Mouse (Mus musculus) hindbrain, embryonic 16.5 days (tissue): ENCODE data around the gene 1700080E11Rik. TPM values are rescaled to one million over a fixed set of nuclear protein-coding genes. Genes with fewer than 3 reads are reported as not detected.

ENCODE experiments used
- ATAC-seq: fragments of 200-750 bp; cut with Nextera tagmentation; 2 replicates; pipeline ENCODE4 v1.8.0; 2017; ENCODE audit warnings: moderate TSS enrichment, moderate library complexity
- H3K27ac ChIP-seq: fragments of 300-500 bp; sonication (generic); 2 replicates; pipeline ENCODE4 v1.5.1; 2014; ENCODE audit warnings: low read depth, mild to moderate bottlenecking, control low read depth, low read length, moderate library complexity
- H3K27me3 ChIP-seq: fragments of 300-500 bp; sonication (generic); replicated peaks from 2 replicates; pipeline ENCODE4 v1.6.1; 2014; ENCODE audit warnings: low read length; ENCODE audit not compliant: control insufficient read depth, insufficient read depth
- H3K36me3 ChIP-seq: fragments of 300-500 bp; sonication (generic); 2 replicates; pipeline ENCODE4 v1.6.1; 2014; ENCODE audit warnings: mild to moderate bottlenecking, low read length, moderate library complexity, mixed read lengths; ENCODE audit not compliant: control insufficient read depth, insufficient read depth
- H3K4me1 ChIP-seq: fragments of 300-500 bp; sonication (generic); 2 replicates; pipeline ENCODE4 v1.6.1; 2014; ENCODE audit warnings: low read depth, low read length; ENCODE audit not compliant: control insufficient read depth, insufficient read depth
- H3K4me2 ChIP-seq: fragments of 300-500 bp; sonication (generic); 2 replicates; pipeline ENCODE4 v1.6.1; 2014; ENCODE audit warnings: mild to moderate bottlenecking, low read length, control low read depth, moderate library complexity
- H3K4me3 ChIP-seq: fragments of 300-500 bp; sonication (generic); 2 replicates; pipeline ENCODE4 v1.5.1; 2014; ENCODE audit warnings: mild to moderate bottlenecking, low read length, control low read depth, moderate library complexity
- H3K9ac ChIP-seq: fragments of 300-500 bp; sonication (generic); 2 replicates; pipeline ENCODE4 v1.6.1; 2014; ENCODE audit warnings: low read depth, mild to moderate bottlenecking, control low read depth, low read length, moderate library complexity
- H3K9me3 ChIP-seq: fragments of 300-500 bp; sonication (generic); 2 replicates; pipeline ENCODE4 v1.6.1; 2014; ENCODE audit warnings: mild to moderate bottlenecking, low read length, moderate library complexity; ENCODE audit not compliant: control insufficient read depth
- WGBS: fragments of 180-500 bp; shearing (Covaris S2); extraction: QIAGEN DNeasy Blood & Tissue Kit; methylation state at CpG from one replicate; pipeline ENCODE4 v1.1.7; 2014; 5-methylcytosine and 5-hydroxymethylcytosine counted together
- polyA plus RNA-seq: library from polyadenylated mRNA; unstranded; fragments of >200 nt; fragmentation: Nextera tagmentation; extraction: Ambion mirVana; gene quantifications from 2 replicates; pipeline ENCODE4 v1.2.1, GENCODE M21; 2015

The 1700080E11Rik gene
- not detected in 2 replicates for polyA plus RNA-seq

GRCm38 (mm10) chr9:105144992-105145391, at the start of gene 1700080E11Rik:
Gene 1700080E11Rik (minus strand): TSS chr9:105145092.
- Histone ChIP-seq H3K27me3 (no peaks in the 10 kb centered on the region), H3K27ac (no peak within 1 kb of the TSS), H3K4me2 (no peak within 1 kb of the TSS), H3K36me3 (no peaks in the 10 kb centered on the region), H3K9ac (no peak within 1 kb of the TSS), H3K4me1 (no peaks in the 10 kb centered on the region), H3K4me3 (no peak within 1 kb of the TSS), H3K9me3 (no peaks in the 10 kb centered on the region)
- ATAC-seq = no peak
- WGBS = 86% methylated on average over 6 of the region's 6 CpGs

GRCm38 (mm10) chr9:105186725-105187124, 41.8 kb upstream of the 1700080E11Rik start:
- Histone ChIP-seq H3K9me3 (no peaks in the 10 kb centered on the region), H3K36me3 (no peaks in the 10 kb centered on the region), H3K4me3 (no peak overlapping the region), H3K4me2 (no peak overlapping the region), H3K27me3 (no peaks in the 10 kb centered on the region), H3K27ac (no peak overlapping the region), H3K9ac (no peak overlapping the region), H3K4me1 (no peaks in the 10 kb centered on the region)
- WGBS = 86% methylated on average over 3 of the region's 3 CpGs
- no peak for ATAC-seq

- H3K9ac ChIP-seq = no peak overlapping the region
- H3K27me3 ChIP-seq = no peaks in the 10 kb centered on the region
- ATAC-seq = no peak
- H3K4me3 ChIP-seq = no peak overlapping the region
- H3K4me1 ChIP-seq = no peaks in the 10 kb centered on the region
- H3K9me3 ChIP-seq = no peaks in the 10 kb centered on the region
- no peak overlapping the region for H3K27ac ChIP-seq
- H3K4me2 ChIP-seq = no peak overlapping the region
- H3K36me3 ChIP-seq = no peaks in the 10 kb centered on the region
- WGBS = 91% methylated on average over 3 of the region's 3 CpGs
Observed at GRCm38 (mm10) chr9:105182392-105182791, 37.5 kb upstream of the 1700080E11Rik start.

GRCm38 (mm10) chr9:105139204-105139603, 5.7 kb downstream of the 1700080E11Rik start:
- no peaks in the 10 kb centered on the region for H3K9me3 ChIP-seq
- no peaks in the 10 kb centered on the region for H3K4me1 ChIP-seq
- no peak overlapping the region for H3K9ac ChIP-seq
- WGBS = 89% methylated on average over 6 of the region's 6 CpGs
- no peak overlapping the region for H3K4me3 ChIP-seq
- no peaks in the 10 kb centered on the region for H3K27me3 ChIP-seq
- ATAC-seq = no peak
- no peak overlapping the region for H3K27ac ChIP-seq
- no peak overlapping the region for H3K4me2 ChIP-seq
- no peaks in the 10 kb centered on the region for H3K36me3 ChIP-seq

GRCm38 (mm10) chr9:105136404-105136803, 8.5 kb downstream of the 1700080E11Rik start:
- no peak overlapping the region for H3K9ac ChIP-seq
- no peak overlapping the region for H3K4me3 ChIP-seq
- no peaks in the 10 kb centered on the region for H3K9me3 ChIP-seq
- H3K27me3 ChIP-seq = no peaks in the 10 kb centered on the region
- H3K4me1 ChIP-seq = no peaks in the 10 kb centered on the region
- H3K4me2 ChIP-seq = no peak overlapping the region
- no peak for ATAC-seq
- H3K27ac ChIP-seq = no peak overlapping the region
- H3K36me3 ChIP-seq = no peaks in the 10 kb centered on the region
- 42% methylated on average over 1 of the region's 1 CpGs for WGBS

- no peak overlapping the region for H3K9ac ChIP-seq
- ATAC-seq = no peak
- H3K4me3 ChIP-seq = no peak overlapping the region
- H3K27ac ChIP-seq = no peak overlapping the region
- peaks cover 11% of the 10 kb centered on the region for H3K4me1 ChIP-seq
- H3K9me3 ChIP-seq = no peaks in the 10 kb centered on the region
- WGBS = 88% methylated on average over 5 of the region's 5 CpGs
- H3K27me3 ChIP-seq = no peaks in the 10 kb centered on the region
- H3K36me3 ChIP-seq = no peaks in the 10 kb centered on the region
- no peak overlapping the region for H3K4me2 ChIP-seq
Observed at GRCm38 (mm10) chr9:105134536-105134935, 10.4 kb downstream of the 1700080E11Rik start.

DNA sequence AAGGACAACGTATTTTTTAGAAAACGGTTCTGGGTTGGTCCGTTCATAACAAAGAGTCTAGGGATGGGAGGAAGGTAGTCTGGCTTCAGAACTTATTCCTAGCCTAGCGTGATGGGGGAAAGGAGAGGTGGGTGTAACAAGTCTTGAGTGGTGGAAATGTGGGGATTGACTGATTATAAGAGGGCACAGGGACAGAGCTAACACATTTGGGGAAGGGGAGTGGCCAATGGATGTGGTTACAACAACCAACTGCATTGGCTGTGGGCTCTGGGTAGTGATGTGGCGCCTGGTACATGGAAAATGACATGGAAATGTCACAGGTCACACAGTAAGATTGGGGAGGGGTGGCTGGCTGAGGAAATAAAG, 12.9 kb downstream of the 1700080E11Rik start:
- peaks cover 14% of the 10 kb centered on the region for H3K4me1 ChIP-seq
- WGBS = 20% methylated on average over 5 of the region's 5 CpGs
- no peaks in the 10 kb centered on the region for H3K27me3 ChIP-seq
- peak overlapping the region; percentile 64 for H3K4me3 ChIP-seq
- H3K36me3 ChIP-seq = no peaks in the 10 kb centered on the region
- H3K4me2 ChIP-seq = peak overlapping the region; percentile 81
- H3K27ac ChIP-seq = peak overlapping the region; percentile 86
- peak overlapping the region; percentile 79; the same call in 1 of the 2 replicates for H3K9ac ChIP-seq
- no peaks in the 10 kb centered on the region for H3K9me3 ChIP-seq
- ATAC-seq = peak; percentile 28; the same call in 1 of the 2 replicates

DNA sequence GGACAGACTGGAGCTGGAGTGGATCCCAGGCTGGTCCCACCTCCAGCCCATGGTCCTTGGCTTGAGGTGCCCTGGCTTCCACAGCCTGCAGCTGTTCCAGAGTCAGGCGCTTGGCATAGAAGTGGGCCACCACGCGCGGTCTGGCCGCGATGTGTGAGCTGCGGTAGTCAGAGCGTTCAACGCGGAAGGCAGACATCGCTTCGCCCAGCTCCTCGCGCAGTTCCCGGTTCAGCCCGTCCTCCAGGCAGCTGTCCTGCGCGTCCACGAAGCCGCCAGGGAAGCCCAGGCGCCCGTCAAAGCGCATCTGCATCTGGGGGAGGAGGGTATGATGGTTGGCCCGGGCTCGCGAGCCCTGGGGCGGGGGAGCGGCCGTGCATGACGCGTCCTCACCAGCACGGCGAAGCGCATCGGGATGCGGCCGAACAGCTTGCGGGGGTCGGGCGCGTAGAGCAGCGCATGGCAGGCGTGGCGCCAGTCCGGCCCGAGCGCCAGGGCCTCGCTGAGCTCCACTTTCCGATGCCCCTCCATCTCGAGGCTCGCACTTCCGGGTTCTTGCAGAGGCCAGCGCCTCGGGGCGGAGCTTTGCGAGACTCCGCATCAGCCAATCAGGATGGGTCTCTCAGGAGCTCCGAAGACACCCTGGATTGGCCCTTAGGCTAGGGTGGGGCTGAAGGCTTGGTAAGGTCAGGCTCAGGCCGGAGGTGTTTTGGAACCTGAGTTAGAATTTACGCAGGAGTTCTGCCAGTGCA, 13.5 kb downstream of the 1700080E11Rik start, which contains the start of gene Nudt16:
TSS of gene Nudt16 (minus strand) at position 572 of the 749 bp plus-strand sequence.
- peak within 1 kb of the TSS; percentile 86 for H3K27ac ChIP-seq
- under 1% methylated on average over 54 of the region's 60 CpGs for WGBS
- ATAC-seq = peak; percentile 98
- H3K27me3 ChIP-seq = no peaks in the 10 kb centered on the region
- H3K9ac ChIP-seq = peak within 1 kb of the TSS; percentile 79
- H3K9me3 ChIP-seq = no peaks in the 10 kb centered on the region
- H3K4me2 ChIP-seq = peak within 1 kb of the TSS; percentile 81
- peaks cover 14% of the 10 kb centered on the region for H3K4me1 ChIP-seq
- peak within 1 kb of the TSS; percentile 64 for H3K4me3 ChIP-seq
- H3K36me3 ChIP-seq = no peaks in the 10 kb centered on the region

DNA sequence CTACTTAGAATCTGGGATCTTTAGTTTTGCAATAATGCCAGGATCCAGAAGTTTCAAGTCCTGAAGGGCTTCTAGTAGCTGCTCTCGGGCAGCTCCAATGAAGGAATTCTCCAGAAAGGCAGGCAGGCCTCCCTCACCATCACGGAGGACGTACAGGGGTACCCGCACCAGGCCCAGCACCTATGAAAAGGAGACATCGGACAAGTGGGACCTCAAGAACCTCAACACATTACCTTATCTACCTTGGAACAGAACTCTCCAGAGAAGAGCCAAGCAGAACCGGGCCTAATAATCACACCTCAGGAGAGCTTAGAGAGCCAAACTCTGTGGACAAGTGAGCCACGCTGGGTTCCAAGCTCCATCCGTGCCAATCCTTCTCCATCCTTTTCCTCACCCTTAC, 14.6 kb downstream of the 1700080E11Rik start:
- WGBS = 89% methylated on average over 8 of the region's 8 CpGs
- Histone ChIP-seq H3K4me1 (peaks cover 14% of the 10 kb centered on the region), H3K9me3 (no peaks in the 10 kb centered on the region), H3K27ac (no peak overlapping the region), H3K9ac (no peak overlapping the region), H3K27me3 (no peaks in the 10 kb centered on the region), H3K4me3 (no peak overlapping the region), H3K36me3 (no peaks in the 10 kb centered on the region), H3K4me2 (peak overlapping the region; percentile 81; the same call in 1 of the 2 replicates)
- ATAC-seq = no peak
